Mouse (Mus musculus): ENCODE results near the gene Smr2.
"Not testable (repeated sequence)": the region's sequence is repeated elsewhere in the genome, so short reads cannot be mapped to it uniquely, and the experiment has no call there.

The Smr2 gene

DNA sequence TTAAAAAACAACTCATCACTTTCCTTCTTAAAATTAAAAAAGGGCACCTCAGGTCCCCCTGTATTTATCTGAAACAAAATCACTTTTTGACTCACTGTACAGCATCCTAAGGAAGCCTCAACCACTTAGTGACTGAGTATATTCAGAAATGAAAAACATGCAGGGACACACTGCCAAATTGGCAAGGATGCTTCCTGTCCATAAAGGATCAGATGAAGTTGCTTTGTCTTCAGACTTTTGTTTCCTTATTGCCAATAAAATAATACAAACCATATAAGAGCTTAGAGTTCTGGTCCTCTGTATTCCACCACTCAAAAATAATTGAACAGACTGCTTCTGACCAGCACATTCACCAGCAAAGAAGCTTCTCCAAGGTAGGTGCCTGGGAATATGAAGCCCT, at the start of gene Smr2:
Smr2 (plus strand) TSS at position 301 of the 400 bp plus-strand sequence.
- DNase-seq, result not testable (repeated sequence)

DNA sequence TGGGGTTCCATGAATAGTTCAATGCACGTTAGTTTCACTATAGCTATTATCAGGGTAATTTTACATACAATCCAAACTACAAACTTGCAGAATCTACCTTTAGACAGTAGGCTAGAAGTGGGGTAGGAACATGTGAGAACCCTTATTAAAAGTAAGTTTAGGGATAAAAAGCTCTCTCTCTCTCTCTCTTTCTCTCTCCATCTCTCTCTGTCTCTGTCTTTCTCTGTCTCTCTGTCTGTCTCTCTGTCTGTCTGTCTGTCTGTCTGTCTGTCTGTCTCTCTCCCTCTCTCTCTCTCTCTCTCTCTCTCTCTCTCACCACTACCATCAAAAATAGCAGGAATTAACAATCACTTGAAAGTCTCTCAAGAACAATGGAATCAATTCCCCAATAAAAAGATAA, 25.1 kb downstream of the Smr2 start, which contains the start of gene Gm11116:
Gm11116 (minus strand) TSS at position 101 of the 400 bp plus-strand sequence.
- no peak for DNase-seq

- DNase-seq, result no peak
These were observed 67.6 kb downstream of the Smr2 start, which contains the start of gene Gm11115 for GRCm38 (mm10) chr5:88153999-88154398. Gene Gm11115 (minus strand): TSS chr5:88154099.

Data from kidney, adult 11 months (tissue).